Mouse (Mus musculus) retina, adult 2 months (tissue): ENCODE measurements around the gene Setd6.

ENCODE experiments used
- DNase-seq: peaks from one replicate; pipeline ENCODE4 v3.0.0-alpha.2; 2012; ENCODE audit warnings: low read depth, low spot score

The Setd6 gene

GRCm38 (mm10) chr8:95715676-95716531 is at the start of gene Setd6:
TSS of gene Setd6 (plus strand) at chr8:95715881.
- DNase-seq: no peak

DNA sequence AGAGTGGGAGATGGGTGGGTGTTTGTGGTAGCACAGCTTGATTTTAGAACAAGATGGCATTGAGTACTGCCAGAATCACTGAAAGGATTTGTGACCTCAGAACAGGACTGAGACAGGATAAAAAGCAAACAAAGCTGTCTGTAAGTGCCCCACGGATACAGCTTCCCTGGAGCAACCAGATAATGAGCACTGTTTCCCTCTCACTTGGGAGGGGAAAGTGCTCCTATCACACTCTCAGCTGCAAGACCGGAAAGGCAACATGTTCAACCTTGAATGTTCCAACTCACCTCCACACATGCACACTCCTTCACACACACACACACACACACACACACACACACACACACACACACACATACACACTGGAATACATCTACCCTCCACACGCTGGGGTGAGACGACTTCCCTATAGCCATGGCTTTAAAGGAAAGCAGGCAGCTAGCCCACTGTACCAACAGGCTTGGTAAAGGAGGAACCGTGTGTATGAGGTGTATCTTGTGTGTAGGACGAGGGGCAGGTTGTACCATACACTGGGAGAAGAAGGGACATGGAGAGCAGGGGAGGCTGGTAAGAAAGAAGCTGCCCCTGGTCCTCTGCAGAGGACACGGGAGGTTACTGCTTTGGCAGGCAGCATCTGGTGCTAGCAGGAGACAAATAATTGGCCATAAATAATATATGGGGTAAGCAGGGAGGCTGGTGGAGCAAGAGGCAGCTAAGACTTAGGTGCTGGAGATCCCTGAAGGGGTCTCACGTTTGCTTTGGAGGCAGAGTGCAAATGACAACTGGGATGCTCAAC is 47.3 kb upstream of the Setd6 start:
- no peak for DNase-seq

GRCm38 (mm10) chr8:95669967-95670366 is 45.7 kb upstream of the Setd6 start:
- no peak for DNase-seq

- no peak for DNase-seq
Measured at GRCm38 (mm10) chr8:95671861-95672260, 43.8 kb upstream of the Setd6 start.

GRCm38 (mm10) chr8:95672811-95673210 is 42.9 kb upstream of the Setd6 start:
- no peak for DNase-seq

DNA sequence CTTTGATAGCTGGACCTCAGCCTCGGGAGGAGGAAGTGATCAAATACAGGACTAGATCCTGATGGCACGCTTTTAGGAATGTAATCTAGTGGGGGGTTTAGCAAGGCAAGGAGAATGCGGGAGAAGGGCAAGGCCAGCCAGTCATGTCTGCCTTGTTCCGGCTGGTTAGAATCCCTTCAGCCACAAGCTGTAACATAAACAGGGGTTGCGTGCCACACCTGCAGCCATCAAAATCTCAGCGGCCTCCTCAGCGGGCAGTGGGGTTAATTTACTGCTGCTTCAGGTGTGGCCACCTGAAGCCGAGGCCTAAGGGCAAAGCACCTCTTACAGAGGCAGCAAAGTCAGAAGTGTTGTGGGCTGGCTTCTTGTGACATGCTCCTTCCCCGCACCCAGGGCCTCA is 39.0 kb upstream of the Setd6 start, which contains the start of gene Ndrg4:
TSS of gene Ndrg4 (plus strand) at position 350 of the 400 bp plus-strand sequence.
- no peak for DNase-seq

GRCm38 (mm10) chr8:95677591-95678023 is 38.1 kb upstream of the Setd6 start:
- DNase-seq: no peak

- no peak for DNase-seq
Measured at GRCm38 (mm10) chr8:95678024-95678611, 37.6 kb upstream of the Setd6 start.

DNA sequence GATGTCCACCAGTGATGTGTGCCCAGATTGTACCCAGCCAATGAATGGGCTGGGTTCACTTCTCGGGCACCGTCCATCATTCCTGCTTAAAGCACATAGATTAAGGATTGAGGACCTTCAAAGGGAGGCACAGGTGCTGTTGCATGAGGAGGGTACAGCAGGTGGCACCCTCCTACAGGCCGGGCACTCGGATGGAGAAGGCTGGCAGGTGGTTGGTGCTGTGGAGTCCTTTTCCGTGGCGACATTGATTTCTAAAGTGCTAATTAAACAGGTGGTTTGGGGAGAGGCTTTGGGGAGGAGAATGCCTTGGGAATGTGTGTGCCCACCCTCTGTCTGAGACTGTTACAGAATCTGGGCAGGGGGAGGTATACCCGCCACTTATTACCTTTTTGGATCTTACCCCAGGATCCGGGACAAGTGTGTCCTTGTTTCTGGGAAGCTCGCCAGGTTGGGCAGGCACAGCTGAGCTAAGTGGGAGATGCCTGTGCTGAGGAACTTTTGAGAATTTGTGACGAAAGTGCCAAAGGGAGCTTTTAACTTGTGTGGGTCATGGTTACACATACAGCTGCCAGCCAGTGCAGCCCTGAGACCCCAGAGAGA is 27.5 kb upstream of the Setd6 start:
- no peak for DNase-seq

GRCm38 (mm10) chr8:95690929-95691541 is 24.6 kb upstream of the Setd6 start:
- no peak for DNase-seq

- no peak for DNase-seq
Measured at GRCm38 (mm10) chr8:95694631-95695030, 21.1 kb upstream of the Setd6 start.

- no peak for DNase-seq
Measured at GRCm38 (mm10) chr8:95696661-95697060, 19.0 kb upstream of the Setd6 start.

- peak; percentile 66 for DNase-seq
Measured at GRCm38 (mm10) chr8:95697128-95697527, 18.6 kb upstream of the Setd6 start.

DNA sequence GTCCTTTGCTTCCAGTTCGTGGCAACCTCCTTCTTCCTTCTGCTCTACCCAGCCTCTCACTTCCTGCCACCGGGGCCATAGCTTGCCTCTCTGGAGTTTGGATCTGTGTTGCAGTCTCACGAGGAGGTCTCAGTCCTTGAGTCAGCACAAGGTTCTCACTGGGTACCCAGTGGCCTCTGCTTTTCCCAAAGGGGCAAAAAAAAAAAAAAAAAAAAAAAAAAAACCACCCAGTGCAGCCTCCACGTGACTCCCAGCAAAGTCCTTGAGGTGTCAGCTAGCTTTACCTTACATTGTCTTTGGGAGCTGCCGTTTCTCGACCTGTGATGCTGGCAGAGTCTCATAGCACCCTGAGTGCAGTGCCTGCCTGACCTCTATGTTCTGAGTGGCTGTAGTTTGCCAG is 17.5 kb upstream of the Setd6 start:
- no peak for DNase-seq

- DNase-seq: no peak
Measured at GRCm38 (mm10) chr8:95700282-95700681, 15.4 kb upstream of the Setd6 start.

- no peak for DNase-seq
Measured at GRCm38 (mm10) chr8:95701809-95702208, 13.9 kb upstream of the Setd6 start.

DNA sequence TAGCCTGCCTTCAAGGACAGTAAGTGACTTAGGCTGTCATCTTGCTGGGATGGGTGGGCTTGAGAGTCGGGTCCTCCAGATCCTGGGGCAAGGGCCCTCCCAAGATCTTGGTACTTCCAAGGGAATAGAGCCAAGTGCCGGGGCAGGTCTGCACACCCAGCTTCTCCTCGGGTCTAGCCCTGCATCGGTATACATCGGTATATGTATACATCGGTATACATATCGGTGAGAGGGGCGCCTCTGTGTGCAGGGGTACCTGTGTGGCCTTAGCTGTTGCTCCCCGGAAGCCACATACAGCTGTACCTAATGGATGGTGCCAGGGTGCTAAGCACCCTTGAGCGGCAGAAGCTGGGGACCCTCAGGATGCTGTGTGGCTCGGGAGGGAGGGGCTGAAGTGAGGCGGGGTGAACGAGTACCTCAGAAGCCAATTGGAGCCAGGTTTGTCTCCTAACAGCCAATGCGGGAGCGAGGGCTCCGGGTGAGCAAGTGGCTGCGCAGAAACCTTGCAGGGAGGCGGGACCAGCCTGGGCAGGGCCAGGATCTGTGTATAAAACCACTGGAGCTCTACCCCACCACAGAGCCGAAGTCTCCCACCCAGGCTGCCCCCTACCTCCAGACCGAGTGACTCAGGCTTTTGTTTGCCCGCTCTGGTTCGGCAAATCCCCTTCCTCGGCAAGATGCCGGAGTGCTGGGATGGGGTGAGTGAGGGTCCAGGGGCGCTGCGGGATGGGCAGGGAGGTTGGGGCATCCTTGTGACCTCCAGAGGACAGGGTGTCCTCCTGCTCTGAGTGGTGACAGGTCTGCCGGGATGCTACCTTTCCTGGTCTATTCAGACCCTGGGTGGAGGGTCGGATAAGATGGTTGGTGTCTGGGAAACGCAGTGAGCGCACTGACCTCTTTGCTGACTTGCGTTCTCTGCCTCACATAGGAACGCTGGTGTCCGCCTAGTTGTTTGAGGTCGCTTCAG is 12.9 kb upstream of the Setd6 start:
- no peak for DNase-seq

DNA sequence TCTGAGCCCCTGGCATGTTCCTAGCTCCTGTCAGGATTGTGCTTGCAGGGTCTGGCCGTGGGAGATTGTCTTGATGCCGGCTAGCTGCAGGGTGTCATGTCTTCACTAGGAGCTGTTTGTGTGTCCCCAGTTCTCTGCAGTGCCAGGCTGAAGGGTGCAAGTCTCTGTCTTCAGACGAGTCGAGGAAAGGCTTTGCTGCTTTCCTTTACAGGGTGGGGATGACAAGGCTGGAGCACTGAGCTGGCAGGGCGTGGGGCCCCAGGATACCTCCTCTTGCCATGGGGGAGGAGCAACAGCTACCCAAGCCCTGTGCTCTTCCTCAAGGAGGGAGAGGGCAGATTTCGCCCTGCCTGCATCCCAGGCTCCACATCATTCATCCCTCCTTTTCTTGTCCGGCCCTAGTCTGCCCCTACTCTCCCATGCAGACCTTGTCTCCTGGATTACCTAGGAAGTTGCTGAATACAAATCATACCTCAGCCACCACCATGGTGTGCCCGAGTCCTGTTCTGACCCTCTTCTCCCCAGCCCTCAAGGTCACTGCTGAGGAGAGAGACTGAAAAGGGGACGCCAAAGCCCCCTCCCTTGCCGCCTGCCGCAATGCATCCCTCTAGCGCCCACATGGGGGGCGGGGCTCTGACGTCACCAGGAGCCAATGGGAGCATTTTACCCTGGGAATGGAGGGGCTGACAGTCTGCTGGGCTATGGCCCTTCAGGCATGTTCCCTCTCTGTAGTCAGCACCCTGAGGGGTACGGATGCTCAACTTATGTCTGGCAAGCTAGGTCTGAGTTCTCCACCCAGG is 12.0 kb upstream of the Setd6 start:
- DNase-seq: no peak

GRCm38 (mm10) chr8:95704538-95704937 is 11.1 kb upstream of the Setd6 start:
- no peak for DNase-seq
